Mouse (Mus musculus) bone marrow macrophage, adult 2 months (primary cell): ENCODE measurements around the gene Ift140.

ENCODE experiments used
- CTCF ChIP-seq: IDR thresholded peaks from 2 replicates; pipeline ENCODE4 v1.5.1; 2012; ENCODE audit warnings: low read depth, mild to moderate bottlenecking, low read length, moderate library complexity
- POLR2A ChIP-seq: IDR thresholded peaks from 2 replicates; pipeline ENCODE4 v1.6.1; 2012; ENCODE audit warnings: mild to moderate bottlenecking, low read depth, low read length, borderline replicate concordance

DNA sequence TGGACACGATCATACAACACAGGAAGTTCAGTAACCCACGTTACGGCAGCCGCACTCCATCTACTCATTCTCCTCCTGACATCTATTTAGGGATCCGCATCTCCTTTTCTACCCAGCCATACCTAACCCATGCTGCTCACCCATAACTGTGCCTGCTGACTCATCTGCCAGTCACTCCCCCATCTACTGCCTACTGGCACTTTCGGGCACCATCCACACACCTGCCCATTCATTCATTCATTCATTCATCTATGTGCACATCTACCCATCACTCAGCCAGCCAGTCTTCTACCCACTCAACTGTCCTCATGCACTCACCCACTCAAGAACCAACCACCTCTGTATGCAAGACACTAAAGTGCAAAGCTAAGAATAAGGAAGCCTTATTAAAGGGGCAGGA lies 28.7 kb upstream of the Ift140 start:
- no peak for TF ChIP-seq CTCF
- TF ChIP-seq POLR2A = no peak
